Mouse (Mus musculus): ENCODE data around the gene Pex11a. TPM values are rescaled to one million over a fixed set of nuclear protein-coding genes. Genes with fewer than 3 reads are reported as not detected.

Pex11a gene
- total RNA-seq (2012; rRNA removed) (2.8 and 3.4 TPM in 2 replicates), total RNA-seq (2014; rRNA removed) (1.5 and 2.1 TPM in 2 replicates), polyA plus RNA-seq (2012; ENCODE audit: insufficient read length, low read depth) (4.3 and 4.8 TPM in 2 replicates)

DNA sequence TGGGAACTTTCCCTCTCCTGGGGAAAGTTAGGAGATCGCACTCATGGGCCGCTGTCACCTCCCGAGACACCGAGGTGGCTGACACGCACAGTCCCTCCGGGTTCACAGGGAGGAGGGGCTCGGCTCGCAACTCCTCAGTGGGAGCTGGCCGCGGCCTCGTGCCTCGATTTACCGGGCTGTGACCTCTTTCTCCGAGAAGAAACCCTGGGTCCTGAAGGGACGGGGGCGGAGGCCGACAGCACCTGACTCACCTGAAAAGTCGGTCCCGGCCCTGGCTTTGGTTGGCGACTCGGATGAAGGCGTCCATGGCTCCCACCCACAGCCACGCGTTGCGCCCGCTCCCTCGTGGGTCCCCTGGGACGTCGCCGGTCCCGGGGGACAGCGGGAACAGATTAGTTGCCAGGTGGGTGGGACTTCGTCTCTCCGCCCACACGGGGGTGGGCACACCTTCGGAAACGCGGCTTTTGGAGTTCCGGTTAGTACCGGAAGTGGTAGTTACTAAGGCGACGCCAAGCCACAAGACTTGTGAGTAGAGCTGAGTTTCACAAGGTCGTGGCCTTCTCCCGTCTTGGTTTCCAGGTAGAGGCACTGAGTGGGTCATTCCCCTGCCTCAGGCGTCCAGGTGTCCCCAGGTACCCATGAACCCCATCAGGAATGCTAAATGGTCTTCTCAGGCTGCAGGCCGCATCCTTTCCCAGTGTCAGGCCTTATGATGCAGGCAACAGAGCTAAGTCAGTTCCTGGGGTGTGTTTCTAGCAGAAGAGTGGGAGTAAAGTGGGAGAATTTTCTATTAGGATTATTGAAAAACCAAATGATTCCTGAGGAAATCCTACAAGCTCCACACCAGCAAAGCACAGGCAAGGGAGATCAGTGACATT lies at the start of gene Pex11a, which contains the start of gene Wdr93:
TSS of gene Pex11a (minus strand) at position 473 of the 878 bp plus-strand sequence.
TSS of gene Wdr93 (plus strand) at position 505 of the 878 bp plus-strand sequence.
- Histone ChIP-seq H3K79me2 (replicated peaks; ENCODE audit: control insufficient read depth, extremely low read depth, insufficient read depth, poor library complexity, severe bottlenecking) (no peaks in the 10 kb centered on the region), H3K4me3 (replicated peaks in 1 of 3; ENCODE audit: low read depth in 2 of 3, low read length in 2 of 3, poor library complexity in 1 of 3) (peak within 1 kb of the TSS; percentile 67 to 85 (median 84)), H3K4me1 (ENCODE audit: control insufficient read depth in 1 of 2, insufficient read depth in 2 of 2) (peaks cover 0 to 5% of the 10 kb centered on the region in 2 experiments; a peak in 2 of 4 replicates), H3K9me3 (replicated peaks; ENCODE audit: low read length) (no peaks in the 10 kb centered on the region), H3K27me3 (replicated peaks) (no peaks in the 10 kb centered on the region), H3K9ac (ENCODE audit: insufficient read depth, low read depth) (peak within 1 kb of the TSS; percentile 75), H3K36me3 (replicated peaks in 1 of 2; ENCODE audit: control insufficient read depth in 1 of 2, insufficient read depth in 1 of 2, low read length in 1 of 2) (peaks cover 5 to 18% of the 10 kb centered on the region in 2 experiments), H3K4me2 (ENCODE audit: insufficient read depth, low read depth, poor library complexity, severe bottlenecking) (peak within 1 kb of the TSS; percentile 91), H3K27ac (ENCODE audit: insufficient read depth, low read depth) (no peak within 1 kb of the TSS)
- dilution Hi-C loops (cut with MboI; ENCODE audit: extremely low pct_ligation_motif_present, extremely low pct_unique_long_range_greater_than_20kb, low sequenced_read_pairs): no loop called here
- in situ Hi-C loops (cut with MboI; ENCODE audit: low pct_ligation_motif_present, low pct_unique_long_range_greater_than_20kb, low sequenced_read_pairs): no loop called here
- peak; percentile 94 for DNase-seq (ENCODE audit: extremely low read depth)
- peak; percentile 79 for TF ChIP-seq SIN3A (IDR thresholded peaks at IDR 0.05; ENCODE audit: low read length)
- no peak for TF ChIP-seq USF2 (conservative IDR thresholded peaks at IDR 0.05; ENCODE audit: low read depth, low read length)
- TF ChIP-seq IRF4 (IDR thresholded peaks at IDR 0.05; ENCODE audit: low read depth, low read length): peak; percentile 36; the same call in 1 of the 2 replicates
- peak; percentile 86 for TF ChIP-seq ELF1 (IDR thresholded peaks at IDR 0.05; ENCODE audit: low read depth, low read length)
- 0 out of 2 replicates have a peak, but pooled peaks have one; percentile 37 for TF ChIP-seq MEF2A (IDR thresholded peaks at IDR 0.05; ENCODE audit: borderline replicate concordance, low read depth, low read length)
- TF ChIP-seq TBP (conservative IDR thresholded peaks at IDR 0.05; ENCODE audit: low read depth, low read length): 0 out of 2 replicates have a peak, but pooled peaks have one; percentile 22
- TF ChIP-seq MYC (IDR thresholded peaks at IDR 0.05; ENCODE audit: low read depth, low read length): 0 out of 2 replicates have a peak, but pooled peaks have one; percentile 45
- TF ChIP-seq NELFE (IDR thresholded peaks at IDR 0.05; ENCODE audit: low read depth, low read length): peak; percentile 56
- peak; percentile 33; the same call in 1 of the 2 replicates for TF ChIP-seq EP300 (IDR thresholded peaks at IDR 0.05; ENCODE audit: low read length)
- no peak for TF ChIP-seq ZMIZ1 (IDR thresholded peaks at IDR 0.05; ENCODE audit: low read depth, low read length)
- peak; percentile 5; the same call in 1 of the 2 replicates for TF ChIP-seq USF1 (IDR thresholded peaks at IDR 0.05; ENCODE audit: low read depth, low read length)
- peak; percentile 87 for TF ChIP-seq MAX (IDR thresholded peaks at IDR 0.05; ENCODE audit: low read length)
- TF ChIP-seq ZNF384 (IDR thresholded peaks at IDR 0.05; ENCODE audit: low read depth, low read length): no peak
- no peak for TF ChIP-seq ZKSCAN1 (IDR thresholded peaks at IDR 0.05; ENCODE audit: borderline replicate concordance, low read depth, low read length)
- TF ChIP-seq POLR2A (IDR thresholded peaks at IDR 0.05; ENCODE audit: low read depth, low read length): peak; percentile 64
- TF ChIP-seq CHD2 (IDR thresholded peaks at IDR 0.05; ENCODE audit: low read length): no peak
- 0 out of 2 replicates have a peak, but pooled peaks have one; percentile 45 for TF ChIP-seq MAZ (IDR thresholded peaks at IDR 0.05; ENCODE audit: low read depth, low read length)
- peak; percentile 92 for TF ChIP-seq MXI1 (IDR thresholded peaks at IDR 0.05; ENCODE audit: low read depth, low read length)
- no peak for TF ChIP-seq CTCF (conservative IDR thresholded peaks at IDR 0.05 in 1 of 2, IDR thresholded peaks at IDR 0.05 in 1 of 2; ENCODE audit: low read depth in 2 of 2, low read length in 2 of 2)
- TF ChIP-seq ZC3H11A (IDR thresholded peaks at IDR 0.05; ENCODE audit: low read depth, low read length): no peak
- no peak for TF ChIP-seq GABPA (IDR thresholded peaks at IDR 0.05; ENCODE audit: insufficient replicate concordance, low read depth, low read length)
- TF ChIP-seq E2F4 (IDR thresholded peaks at IDR 0.05; ENCODE audit: insufficient replicate concordance, low read depth, low read length): no peak
- TF ChIP-seq UBTF (IDR thresholded peaks at IDR 0.05; ENCODE audit: low read depth, low read length): no peak
- peak; percentile 78 for TF ChIP-seq HCFC1 (IDR thresholded peaks at IDR 0.05; ENCODE audit: low read depth, low read length)
- TF ChIP-seq KAT2A (IDR thresholded peaks at IDR 0.05; ENCODE audit: insufficient replicate concordance, low read length): peak; percentile 90
- no peak for TF ChIP-seq JUND (conservative IDR thresholded peaks at IDR 0.05; ENCODE audit: low read depth, low read length)
- no peak for TF ChIP-seq RCOR1 (conservative IDR thresholded peaks at IDR 0.05; ENCODE audit: low read depth, low read length)
- peak; percentile 49; the same call in 1 of the 2 replicates for TF ChIP-seq ETS1 (conservative IDR thresholded peaks at IDR 0.05; ENCODE audit: low read depth, low read length)
- no peak for TF ChIP-seq RAD21 (IDR thresholded peaks at IDR 0.05; ENCODE audit: low read depth, low read length)
- TF ChIP-seq NRF1 (IDR thresholded peaks at IDR 0.05; ENCODE audit: low read depth, low read length): no peak
- no peak for TF ChIP-seq SMC3 (IDR thresholded peaks at IDR 0.05; ENCODE audit: low read depth, low read length)
- TF ChIP-seq PAX5 (IDR thresholded peaks at IDR 0.05; ENCODE audit: low read length): no peak
- peak; percentile 44; the same call in 1 of the 2 replicates for TF ChIP-seq TCF12 (IDR thresholded peaks at IDR 0.05; ENCODE audit: low read depth, low read length)
- TF ChIP-seq BHLHE40 (IDR thresholded peaks at IDR 0.05; ENCODE audit: low read depth, low read length): peak; percentile 45; the same call in 1 of the 2 replicates
- no peak for TF ChIP-seq MAFK (IDR thresholded peaks at IDR 0.05; ENCODE audit: insufficient replicate concordance, low read length)
- TF ChIP-seq POLR2AphosphoS2 (IDR thresholded peaks at IDR 0.05; ENCODE audit: low read depth, low read length): no peak
- TF ChIP-seq CHD1 (IDR thresholded peaks at IDR 0.05; ENCODE audit: low read depth, low read length): no peak

Measured in CH12.LX (cell line).